Mouse (Mus musculus) CH12.LX (cell line): Measurements from ENCODE around the gene Aebp2.

ENCODE experiments used
- CTCF ChIP-seq, 2 experiments: IDR thresholded peaks in 1 of 2; conservative IDR thresholded peaks in 1 of 2; 2 replicates each; pipeline ENCODE4 v1.5.1; 2011 to 2012; ENCODE audit warnings: low read depth in 2 of 2, low read length in 2 of 2, improper control_type of control experiment in 1 of 2, inconsistent platforms in 1 of 2, mild to moderate bottlenecking in 1 of 2, moderate library complexity in 1 of 2
- ELF1 ChIP-seq: IDR thresholded peaks from 2 replicates; pipeline ENCODE4 v1.6.1; 2014; ENCODE audit warnings: low read depth, mild to moderate bottlenecking, inconsistent platforms, low read length, improper control_type of control experiment
- EP300 ChIP-seq: IDR thresholded peaks from 2 replicates; pipeline ENCODE4 v1.6.1; 2011; ENCODE audit warnings: low read length, improper control_type of control experiment
- ETS1 ChIP-seq: conservative IDR thresholded peaks from 2 replicates; pipeline ENCODE4 v1.6.1; 2012; ENCODE audit warnings: low read depth, mild to moderate bottlenecking, inconsistent platforms, low read length, improper control_type of control experiment, moderate library complexity
- GABPA ChIP-seq: IDR thresholded peaks from 2 replicates; pipeline ENCODE4 v1.6.1; 2012; ENCODE audit warnings: low read depth, low read length, improper control_type of control experiment, inconsistent platforms; ENCODE audit not compliant: insufficient replicate concordance
- HCFC1 ChIP-seq: IDR thresholded peaks from 2 replicates; pipeline ENCODE4 v1.6.1; 2012; ENCODE audit warnings: low read depth, mild to moderate bottlenecking, inconsistent platforms, low read length, improper control_type of control experiment
- PAX5 ChIP-seq: IDR thresholded peaks from 2 replicates; pipeline ENCODE4 v1.6.1; 2012; ENCODE audit warnings: low read length, inconsistent platforms, mixed read lengths
- POLR2A ChIP-seq: IDR thresholded peaks from 2 replicates; pipeline ENCODE4 v1.6.1; 2011; ENCODE audit warnings: low read depth, mild to moderate bottlenecking, improper control_type of control experiment, low read length
- RAD21 ChIP-seq: IDR thresholded peaks from 2 replicates; pipeline ENCODE4 v1.6.1; 2011; ENCODE audit warnings: low read depth, mild to moderate bottlenecking, low read length, improper control_type of control experiment, moderate library complexity

DNA sequence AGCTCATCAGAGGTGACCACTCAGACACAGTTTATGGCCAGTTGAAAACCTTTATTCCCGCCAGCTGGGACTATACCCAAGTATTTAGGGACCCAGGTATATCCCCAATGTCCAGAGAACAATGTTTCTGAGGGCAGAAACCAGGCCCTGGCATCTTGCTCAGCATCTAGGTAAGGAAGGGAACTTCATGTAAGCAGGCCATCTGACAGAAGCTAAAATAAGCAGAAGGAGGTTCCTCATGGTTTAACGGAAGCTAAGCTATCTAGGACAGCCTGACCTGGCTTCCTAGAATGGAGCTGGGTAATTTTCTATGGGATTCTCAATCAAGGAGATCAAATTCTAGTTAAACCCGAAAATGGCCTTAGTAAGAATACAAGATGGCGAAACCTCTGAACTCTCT, 12.9 kb upstream of the Aebp2 start:
- TF ChIP-seq HCFC1 (no peak), POLR2A (no peak), CTCF (conservative IDR thresholded peaks at IDR 0.05 in 1 of 2, IDR thresholded peaks at IDR 0.05 in 1 of 2; ENCODE audit: low read depth in 2 of 2, low read length in 2 of 2) (no peak), RAD21 (no peak), ETS1 (no peak), ELF1 (no peak), PAX5 (no peak), EP300 (no peak), GABPA (no peak)
